Mouse (Mus musculus) mature B cell (primary cell): ENCODE data around the gene Caskin1.
"Not testable (repeated sequence)": the region's sequence is repeated elsewhere in the genome, so short reads cannot be mapped to it uniquely, and the experiment has no call there.

Experiments
- in situ Hi-C: fragments of 300-500 bp; cut with MboI; formaldehyde crosslinking; loops from 2 replicates; pipeline ENCODE4 v1.14.3; 2019

The Caskin1 gene

DNA sequence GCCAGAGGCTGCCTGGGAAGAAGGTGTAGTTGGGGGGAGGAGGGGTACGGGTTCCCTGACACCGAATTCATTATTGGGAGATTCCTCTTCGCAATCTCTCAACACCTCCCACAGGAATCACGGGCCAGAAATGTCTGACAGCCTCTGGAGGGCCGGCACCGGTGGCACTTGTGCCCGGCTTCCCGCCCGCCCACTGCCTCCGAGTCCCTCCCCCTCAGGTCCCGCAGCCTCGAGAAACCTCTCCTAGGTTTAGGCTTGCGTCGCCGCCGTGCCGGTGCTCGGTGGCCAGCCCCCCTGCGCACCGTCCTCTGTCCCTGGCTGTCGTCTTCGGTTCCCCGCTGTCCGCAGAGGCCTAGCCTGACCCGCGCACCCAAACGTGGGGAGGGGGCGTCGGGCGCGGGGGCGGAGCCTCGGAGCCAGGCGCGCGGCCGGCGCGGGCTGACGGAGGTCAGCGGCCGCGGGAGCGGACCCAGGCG, at the start of gene Caskin1:
Caskin1 (plus strand) TSS at position 416 of the 476 bp plus-strand sequence.
- in situ Hi-C loops, result no loop called here

DNA sequence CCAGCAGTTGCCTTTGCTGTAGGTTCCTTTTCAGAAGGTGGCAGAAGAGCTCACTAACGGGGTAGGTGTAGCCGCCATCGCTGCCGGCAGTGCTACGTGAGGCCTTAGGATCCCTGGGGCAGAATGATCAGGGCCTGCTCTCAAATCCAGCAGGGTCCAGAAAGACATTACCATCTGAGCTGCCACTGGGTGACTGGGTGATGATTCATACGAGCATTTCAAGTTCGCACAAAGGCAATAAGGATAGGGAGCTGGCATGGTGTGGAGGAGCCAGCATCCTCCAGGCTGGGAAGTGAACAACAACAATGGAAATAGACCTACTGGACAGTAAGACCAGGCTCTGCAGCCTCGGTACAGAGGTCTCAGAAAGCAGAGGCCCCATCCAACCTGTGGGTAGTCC, 48.0 kb upstream of the Caskin1 start:
- in situ Hi-C loops, result no loop called here

DNA sequence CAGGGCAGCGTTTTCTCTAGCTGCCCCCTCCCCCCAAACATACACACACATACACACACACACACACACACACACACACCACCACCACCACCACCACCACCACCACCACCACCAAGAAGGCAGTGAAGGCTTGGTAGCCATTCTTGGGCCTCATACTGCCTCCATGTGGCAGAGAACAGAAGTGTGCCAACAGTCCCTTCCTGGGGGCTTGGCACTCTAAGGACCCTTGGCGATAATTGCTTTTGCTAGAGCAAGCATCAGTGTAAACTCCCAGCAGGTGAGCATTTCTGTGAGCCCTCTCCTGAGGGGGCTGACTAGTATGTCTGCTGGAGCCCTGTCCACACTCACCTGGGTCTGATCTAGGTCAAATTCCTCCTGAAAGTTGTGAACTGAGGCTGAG, 47.3 kb upstream of the Caskin1 start:
- in situ Hi-C loops, result no loop called here

DNA sequence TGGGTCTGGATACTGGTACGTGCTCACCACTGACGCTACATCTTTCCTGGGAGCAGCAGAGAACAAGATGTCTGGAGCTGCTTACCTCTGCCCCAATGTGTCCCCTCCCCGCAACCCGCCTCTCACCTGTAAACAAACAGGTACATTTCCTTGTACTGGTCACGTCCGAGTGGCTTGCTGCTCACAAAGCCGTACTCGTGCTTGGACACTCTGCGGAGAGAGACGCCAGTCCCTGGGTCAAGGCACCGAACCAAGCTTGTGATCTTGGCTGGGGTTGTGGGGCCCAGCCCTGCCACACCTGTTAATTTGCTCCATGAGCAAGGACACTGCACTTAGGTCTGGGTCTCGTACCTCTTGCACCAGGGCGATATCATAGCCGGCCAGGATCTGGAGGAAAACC, 46.3 kb upstream of the Caskin1 start:
- in situ Hi-C loops, result no loop called here

DNA sequence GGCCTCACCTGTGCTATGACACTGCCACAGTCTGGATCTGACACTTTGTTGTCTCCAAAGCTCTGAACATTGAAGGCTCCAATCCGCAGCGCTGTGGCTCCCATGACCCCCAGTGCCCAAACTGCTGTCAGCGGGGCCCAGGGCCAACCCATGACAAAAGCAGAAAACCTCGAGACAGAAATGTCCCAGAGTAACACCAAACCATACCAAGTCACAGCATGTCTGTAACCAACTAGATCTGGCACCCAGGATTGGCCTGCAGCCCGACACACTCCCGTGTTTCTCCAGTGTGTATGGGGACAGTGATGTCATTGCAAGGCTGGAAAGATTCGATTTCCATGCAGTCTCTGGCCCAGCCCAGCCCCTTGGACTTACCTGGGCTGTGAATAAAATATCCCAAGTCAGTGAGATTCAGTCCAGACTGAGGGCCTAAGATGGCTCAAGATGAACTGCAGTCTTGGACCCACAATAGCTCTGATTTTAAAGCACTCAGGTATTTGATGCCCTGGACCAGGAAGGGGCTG, 45.7 kb upstream of the Caskin1 start, which contains the start of gene Dnase1l2:
Dnase1l2 (minus strand) TSS at position 474 of the 524 bp plus-strand sequence.
- in situ Hi-C loops, result no loop called here

DNA sequence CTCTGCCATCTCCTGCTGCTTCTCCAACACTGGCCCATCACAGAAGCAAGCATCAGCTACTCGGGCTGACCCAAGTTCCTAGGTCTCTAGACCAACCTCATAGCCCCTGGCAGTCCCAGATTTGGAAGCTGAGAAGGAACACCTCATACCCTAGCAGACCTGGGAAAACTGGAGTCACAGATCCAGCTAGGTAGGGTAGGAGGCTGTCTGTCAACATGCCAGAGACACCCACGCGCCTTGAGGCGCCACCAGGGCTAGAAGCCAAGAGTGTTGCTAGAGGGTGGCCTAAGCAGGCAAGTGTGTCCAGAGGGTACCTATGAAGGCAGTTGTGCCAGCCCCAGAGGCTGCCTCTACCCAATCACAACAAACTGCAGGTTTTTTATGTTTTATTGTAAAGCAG, 45.0 kb upstream of the Caskin1 start:
- in situ Hi-C loops, result no loop called here

DNA sequence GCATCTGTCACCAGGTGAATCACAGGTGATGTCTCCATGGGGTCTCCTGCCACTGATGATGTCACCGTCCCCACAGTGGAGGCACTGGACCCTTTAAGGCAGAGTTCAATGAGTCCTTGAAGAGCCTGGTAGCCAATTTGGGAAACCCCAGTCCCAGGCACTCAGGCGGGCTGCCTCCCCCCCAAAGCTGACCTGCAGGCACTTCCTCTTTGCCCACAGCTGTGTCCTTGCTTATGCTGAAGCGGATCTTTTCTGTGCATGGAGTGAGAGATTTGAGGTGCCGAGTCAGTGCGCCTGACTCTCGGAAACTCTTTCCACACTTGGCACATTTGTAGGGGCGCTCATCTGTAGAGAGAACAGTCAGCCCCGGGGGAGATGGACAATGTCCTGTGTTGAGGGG, 41.8 kb upstream of the Caskin1 start:
- in situ Hi-C loops, result no loop called here

DNA sequence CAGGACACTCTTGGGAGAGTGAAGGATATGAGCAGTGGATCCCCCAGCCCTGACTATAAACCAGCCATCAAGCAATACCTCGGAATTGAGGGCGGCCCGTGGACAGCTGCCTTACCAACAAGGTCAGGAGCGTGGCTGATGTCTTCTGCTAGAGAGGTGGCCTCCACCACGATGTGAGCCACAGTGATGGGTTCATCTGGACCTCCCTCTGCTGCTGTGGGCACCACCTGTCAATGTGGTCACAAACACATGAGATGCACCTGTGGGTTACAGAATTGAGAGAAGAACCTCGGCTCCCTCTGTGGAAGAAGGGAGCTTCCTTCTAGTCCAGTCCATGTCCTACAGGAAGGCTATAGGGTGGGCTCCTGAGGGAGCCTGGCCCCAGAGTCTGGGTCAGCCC, 38.9 kb upstream of the Caskin1 start:
- in situ Hi-C loops, result no loop called here

DNA sequence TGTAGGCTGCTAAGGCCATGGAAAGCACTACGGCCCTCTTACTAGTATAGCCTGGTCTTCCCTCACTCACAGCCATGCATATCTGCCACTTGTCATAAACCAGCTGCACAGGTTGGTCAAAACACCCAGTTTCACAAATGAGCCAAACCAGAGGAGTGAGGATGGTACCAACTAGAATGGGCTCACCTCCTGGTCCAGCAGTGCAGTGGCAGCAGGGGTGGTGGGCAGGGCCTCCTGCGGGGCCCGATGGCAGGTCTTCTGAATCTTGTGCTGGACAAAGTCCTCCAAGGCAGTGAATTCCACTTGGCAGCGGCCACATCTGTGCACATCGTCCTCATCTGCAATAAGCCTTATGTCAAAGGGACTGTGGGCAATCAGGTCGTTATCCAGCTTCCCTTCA, 37.2 kb upstream of the Caskin1 start:
- in situ Hi-C loops, result no loop called here

DNA sequence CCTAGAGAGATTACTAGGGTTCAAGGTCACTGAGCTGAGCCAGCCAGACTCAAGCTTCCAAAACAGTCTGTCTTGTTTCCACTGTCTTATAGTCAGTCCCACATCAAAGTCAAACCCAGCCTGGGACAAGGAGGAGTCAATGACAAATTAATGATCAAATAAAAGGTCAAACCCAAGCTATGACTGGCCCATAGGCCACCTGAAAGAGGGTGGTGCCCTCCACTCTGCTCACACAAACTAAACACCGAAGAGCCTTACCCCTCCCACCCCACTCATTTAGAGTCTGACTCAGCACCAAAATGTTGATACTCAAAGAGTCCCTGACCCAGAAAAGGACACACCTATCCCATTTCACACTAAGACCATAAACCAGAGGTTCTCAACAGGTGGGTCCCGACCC, 35.0 kb upstream of the Caskin1 start:
- in situ Hi-C loops, result no loop called here

- in situ Hi-C loops, result no loop called here
Measured at GRCm38 (mm10) chr17:24454218-24454755, 34.1 kb upstream of the Caskin1 start.

- in situ Hi-C loops, result no loop called here
Measured at GRCm38 (mm10) chr17:24454756-24455522, 33.5 kb upstream of the Caskin1 start.

DNA sequence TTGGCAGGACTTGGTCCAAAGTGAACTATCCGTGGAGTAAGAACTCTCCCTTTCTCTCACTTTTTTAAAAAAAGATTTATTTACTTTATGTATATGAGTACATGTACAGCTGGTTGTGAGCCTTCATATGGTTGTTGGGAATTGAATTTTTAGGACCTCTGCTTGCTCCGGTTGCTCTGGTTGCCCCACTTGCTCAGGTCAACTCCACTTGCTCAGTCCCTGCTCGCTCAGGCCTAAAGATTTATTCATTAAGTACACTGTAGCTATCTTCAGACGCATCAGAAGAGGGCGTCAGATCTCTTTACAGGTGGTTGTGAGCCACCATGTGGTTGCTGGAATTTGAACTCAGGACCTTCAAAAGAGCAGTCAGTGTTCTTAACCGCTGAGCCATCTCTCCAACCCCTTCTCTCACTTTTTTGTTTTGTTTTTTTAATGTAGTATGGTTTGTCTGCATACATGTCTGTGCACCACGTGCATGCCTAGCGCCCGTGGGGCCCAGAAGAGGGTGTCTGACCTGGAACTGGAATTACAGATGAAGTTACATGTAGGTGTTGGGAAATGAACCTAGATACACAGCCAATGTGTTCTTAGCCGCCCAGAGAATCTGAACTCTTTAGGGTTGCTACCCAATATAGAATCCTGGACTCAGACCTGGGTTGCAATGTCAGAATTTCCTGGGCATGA, 32.7 kb upstream of the Caskin1 start:
- in situ Hi-C loops, result not testable (repeated sequence)

DNA sequence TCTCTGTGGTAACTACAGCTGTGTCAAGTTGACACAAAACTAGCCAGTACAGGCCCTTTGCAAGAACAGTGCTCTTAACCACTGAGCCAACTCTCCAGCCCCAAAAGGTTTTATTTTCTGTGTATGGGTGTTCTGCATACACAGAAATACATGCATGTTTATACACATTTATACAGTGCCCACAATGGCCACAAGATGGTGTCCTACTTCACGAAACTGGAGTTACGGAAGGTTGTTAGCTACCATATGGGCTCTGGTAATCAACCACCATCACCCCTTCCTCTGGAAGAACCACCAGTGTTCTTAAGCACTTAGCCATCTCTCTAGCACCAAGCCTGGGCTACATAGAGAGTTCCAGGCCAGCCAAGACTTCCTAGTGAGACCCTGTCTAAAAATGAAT, 26.8 kb upstream of the Caskin1 start:
- in situ Hi-C loops, result no loop called here

DNA sequence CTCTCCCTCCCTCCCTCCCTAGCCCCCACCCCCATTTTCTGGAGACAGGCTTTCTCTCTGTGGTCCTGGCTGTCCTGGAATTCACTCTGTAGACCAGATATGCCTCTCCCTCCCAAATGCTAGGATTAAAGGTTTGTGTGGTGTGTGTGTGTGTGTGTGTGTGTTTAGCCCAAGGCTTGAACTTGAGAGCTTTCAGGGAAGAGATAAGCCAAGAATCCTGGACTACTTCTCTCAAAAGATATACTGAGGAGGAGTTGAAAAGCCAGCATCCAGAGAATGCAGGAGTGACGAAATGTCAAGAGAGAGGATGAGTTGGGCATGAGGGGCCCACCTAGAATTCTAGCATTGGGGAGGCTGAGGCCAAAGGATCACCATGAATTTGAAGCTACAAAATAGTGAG, 25.5 kb upstream of the Caskin1 start:
- in situ Hi-C loops, result no loop called here

GRCm38 (mm10) chr17:24463374-24464133, 24.8 kb upstream of the Caskin1 start:
- in situ Hi-C loops, result no loop called here

- in situ Hi-C loops, result no loop called here
Measured at GRCm38 (mm10) chr17:24468636-24469246, 19.7 kb upstream of the Caskin1 start.

DNA sequence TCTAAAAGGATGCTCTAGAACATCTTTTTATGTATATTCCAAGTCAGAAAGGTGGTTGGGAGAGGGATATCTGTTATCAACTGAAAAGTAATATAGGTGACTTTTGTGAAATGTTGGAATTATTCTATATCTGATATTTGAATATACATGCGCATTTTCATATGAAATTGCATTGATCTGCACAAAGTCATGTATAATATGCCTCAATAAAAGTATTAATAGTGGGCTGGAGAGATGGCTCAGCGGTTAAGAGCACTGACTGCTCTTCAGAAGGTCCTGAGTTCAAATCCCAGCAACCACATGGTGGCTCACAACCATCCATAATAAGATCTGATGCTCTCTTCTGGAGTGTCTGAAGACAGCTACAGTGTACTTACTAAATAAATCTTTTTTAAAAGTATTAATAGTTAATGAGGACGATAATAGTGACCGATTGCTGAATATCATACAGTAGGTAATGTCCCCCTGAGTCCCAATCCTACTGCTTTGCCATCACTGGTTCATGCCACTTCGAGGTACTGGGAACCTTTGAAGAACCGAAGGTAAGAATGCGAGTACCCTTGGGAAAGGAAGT, 19.0 kb upstream of the Caskin1 start:
- in situ Hi-C loops, result no loop called here

GRCm38 (mm10) chr17:24469910-24470602, 18.3 kb upstream of the Caskin1 start, which contains the start of the genes E4f1 and Pgp:
Gene E4f1, minus strand, starts transcription at chr17:24470313.
Gene Pgp, plus strand, starts transcription at chr17:24470392.
- in situ Hi-C loops, result no loop called here
